Mouse (Mus musculus) lung, adult 2 months (tissue): ENCODE measurements around the gene Dbt.

Source experiments
- CTCF ChIP-seq: fragments of 200-500 bp; IDR thresholded peaks from 2 replicates; pipeline ENCODE4 v1.5.1; 2011; ENCODE audit warnings: mild to moderate bottlenecking, low read length, control low read depth; ENCODE audit not compliant: insufficient read depth
- POLR2A ChIP-seq: fragments of 200-500 bp; IDR thresholded peaks from 2 replicates; pipeline ENCODE4 v1.6.1; 2011; ENCODE audit warnings: low read depth, mild to moderate bottlenecking, control low read depth, low read length, borderline replicate concordance; ENCODE audit errors: extremely low read depth

- no peak for TF ChIP-seq CTCF
- TF ChIP-seq POLR2A = no peak
Measured at GRCm38 (mm10) chr3:116530826-116531225, 18.0 kb downstream of the Dbt start.
